Mouse (Mus musculus): ENCODE results near the gene Ddx21. TPM values are rescaled to one million over a fixed set of nuclear protein-coding genes. Genes with fewer than 3 reads are reported as not detected.

The Ddx21 gene
- total RNA-seq (2023): 100 to 1,000 TPM; 145 to 150 TPM

GRCm38 (mm10) chr10:62602177-62603040 is at the start of gene Ddx21:
Ddx21 (minus strand) TSS chr10:62602281.

GRCm38 (mm10) chr10:62650881-62651810 is 49.1 kb upstream of the Ddx21 start, which contains the start of gene Ddx50:
Ddx50 (minus strand) TSS chr10:62651218.

GRCm38 (mm10) chr10:62578338-62579100 is 23.6 kb downstream of the Ddx21 start, which contains the start of gene Kif1bp:
Kif1bp (minus strand) TSS chr10:62578457.

Other genes starting within 250 kb of the Ddx21 start
- gene Hk1, start 222.4 kb downstream of the Ddx21 start, total RNA-seq (2023): 10 to 100 TPM; 76.7 to 83.6 TPM
- not detected for gene Hkdc1, start 179.8 kb downstream of the Ddx21 start, total RNA-seq (2023)
- gene 4930507D05Rik, start 152.8 kb downstream of the Ddx21 start, total RNA-seq (2023): 1 to 10 TPM in 1 of 2 experiments, not detected in 1; 1.5 TPM
- 10 to 100 TPM; 22.1 to 28.4 TPM for gene Supv3l1, start 152.5 kb downstream of the Ddx21 start, total RNA-seq (2023)
- gene Vps26a, start 115.5 kb downstream of the Ddx21 start, total RNA-seq (2023): 10 to 100 TPM; 25.5 to 28.5 TPM
- 100 to 1,000 TPM; 358 to 378 TPM for gene Srgn, start 74.8 kb downstream of the Ddx21 start, total RNA-seq (2023)
- 10 to 100 TPM; 16.8 to 19.9 TPM for gene Kif1bp, start 23.8 kb downstream of the Ddx21 start, total RNA-seq (2023)
- gene Ddx50, start 48.9 kb upstream of the Ddx21 start, total RNA-seq (2023): 100 to 1,000 TPM; 127 to 151 TPM
- under 1 TPM; 0.15 to 0.26 TPM for gene Stox1, start 123.8 kb upstream of the Ddx21 start, total RNA-seq (2023)
- 100 to 1,000 TPM; 117 to 144 TPM for gene Ccar1, start 190.0 kb upstream of the Ddx21 start, total RNA-seq (2023)